Comparison of ENCODE assay signal across 8 mouse cellular contexts in genomic region chr2:126553291-126553639, GRCm38 (mm10). TPM values are rescaled to one million over a fixed set of nuclear protein-coding genes. Genes with fewer than 3 reads are reported as not detected.
DNase-seq lines count a peak whose midpoint lies in the region; ATAC-seq and TF ChIP-seq lines count a peak whose summit lies in the region.

No protein-coding gene starts in this region.

- peaks cover 42% of the 10 kb centered on the region for H3K27me3 ChIP-seq in lung, embryonic 15.5 days
- peaks cover 66% of the 10 kb centered on the region for H3K27me3 ChIP-seq in limb, embryonic 10.5 days (ENCODE audit: low read depth, poor library complexity, severe bottlenecking)
- no peaks in the 10 kb centered on the region for H3K27me3 ChIP-seq in small intestine, adult 2 months (ENCODE audit: control insufficient read depth, insufficient read depth, low read length)

- peak; percentile 4 for DNase-seq in adrenal gland, adult 2 months
- no peak for DNase-seq in adrenal gland, adult (ENCODE audit: inconsistent age in 2 of 2, low spot score in 1 of 2)
- no peak for DNase-seq in lung, adult 18-20 months
- no peak for DNase-seq in limb, embryonic 10.5 days (ENCODE audit: low spot score)
- no peak for DNase-seq in cerebellum, adult 11 months

- no peaks in the 10 kb centered on the region for H3K36me3 ChIP-seq in lung, embryonic 15.5 days
- no peaks in the 10 kb centered on the region for H3K36me3 ChIP-seq in limb, embryonic 10.5 days
- no peaks in the 10 kb centered on the region for H3K36me3 ChIP-seq in small intestine, adult 2 months (ENCODE audit: control insufficient read depth, insufficient read depth, low read length)

- H3K4me3 ChIP-seq in lung, embryonic 15.5 days, result peak overlapping the region; percentile 46
- peak overlapping the region; percentile 68 for H3K4me3 ChIP-seq in limb, embryonic 10.5 days
- peak overlapping the region; percentile 95 for H3K4me3 ChIP-seq in small intestine, adult 2 months (ENCODE audit: low read depth, low read length)

- no peak overlapping the region for H3K27ac ChIP-seq in lung, embryonic 15.5 days
- H3K27ac ChIP-seq in limb, embryonic 10.5 days, result peak overlapping the region; percentile 62; the same call in 1 of the 2 replicates
- H3K27ac ChIP-seq in small intestine, adult 2 months (ENCODE audit: insufficient read depth, low read depth, low read length), result peak overlapping the region; percentile 62

- TF ChIP-seq POLR2A in small intestine, adult 2 months (IDR thresholded peaks at IDR 0.05; ENCODE audit: low read depth, low read length), result no peak

- peak overlapping the region; percentile 27 for H3K9ac ChIP-seq in lung, embryonic 15.5 days

- H3K4me1 ChIP-seq in lung, embryonic 15.5 days, result peaks cover 16% of the 10 kb centered on the region
- H3K4me1 ChIP-seq in limb, embryonic 10.5 days, result peaks cover 16% of the 10 kb centered on the region
- peaks cover 23% of the 10 kb centered on the region for H3K4me1 ChIP-seq in small intestine, adult 2 months (ENCODE audit: control insufficient read depth, insufficient read depth, insufficient read length, low read length)

- 3% methylated on average over 26 of the region's 26 CpGs for WGBS in lung, embryonic 15.5 days
- 1% methylated on average over 26 of the region's 26 CpGs for WGBS in limb, embryonic 10.5 days
- 3% methylated on average over 26 of the region's 26 CpGs for WGBS in small intestine, adult 2 months

- peak overlapping the region; percentile 92 for H3K4me2 ChIP-seq in lung, embryonic 15.5 days

- ATAC-seq in lung, embryonic 15.5 days (ENCODE audit: borderline replicate concordance, extremely low read depth, low FRiP score, low TSS enrichment), result peak; percentile 27; the same call in 1 of the 2 replicates
- no peak for ATAC-seq in CD4-positive, CD25-positive, alpha-beta regulatory T cell, adult 4 months

- no peak for TF ChIP-seq CTCF in small intestine, adult 2 months (IDR thresholded peaks at IDR 0.05; ENCODE audit: extremely low read depth, insufficient read length, insufficient replicate concordance, low read depth, low read length)

- H3K9me3 ChIP-seq in lung, embryonic 15.5 days, result no peaks in the 10 kb centered on the region
- no peaks in the 10 kb centered on the region for H3K9me3 ChIP-seq in limb, embryonic 10.5 days (replicated peaks)

RNA-seq across cellular contexts. Expression of gene Slc27a2, which starts 1.1 kb away (rescaled TPM):
- 10 to 100 TPM; 19.8 to 62.9 TPM for total RNA-seq in adrenal gland, adult 2 months (2021)
- 20.4 and 29.0 TPM in 2 replicates for polyA plus RNA-seq in adrenal gland, adult 2 months (2012; rRNA removed)
- 1.3 and 1.5 TPM in 2 replicates for polyA plus RNA-seq in lung, embryonic 15.5 days (2015; fragmentation: Nextera tagmentation; extraction: Ambion mirVana)
- polyA plus RNA-seq in limb, embryonic 10.5 days (2016; fragmentation: Nextera tagmentation; extraction: Ambion mirVana), result 0.11 and 0.26 TPM in 2 replicates
- polyA plus RNA-seq in small intestine, adult 2 months (2012; rRNA removed), result 72.1 and 80.3 TPM in 2 replicates
- not detected for polyA plus RNA-seq in CD4-positive, CD25-positive, alpha-beta regulatory T cell, adult 4 months (2017; shearing (Covaris generic))

RNA-seq across cellular contexts. Expression of gene Atp8b4, which starts 52.8 kb away (rescaled TPM):
- total RNA-seq in adrenal gland, adult 2 months (2021), result 1 to 10 TPM in 1 of 2 experiments, under 1 TPM in 1; 0.98 to 1.1 TPM
- polyA plus RNA-seq in adrenal gland, adult 2 months (2012; rRNA removed), result 0.09 and 0.16 TPM in 2 replicates
- 0.78 and 1.2 TPM in 2 replicates for polyA plus RNA-seq in lung, embryonic 15.5 days (2015; fragmentation: Nextera tagmentation; extraction: Ambion mirVana)
- 0.03 and 0.08 TPM in 2 replicates for polyA plus RNA-seq in limb, embryonic 10.5 days (2016; fragmentation: Nextera tagmentation; extraction: Ambion mirVana)
- polyA plus RNA-seq in small intestine, adult 2 months (2012; rRNA removed), result 0.04 and 0.09 TPM in 2 replicates
- polyA plus RNA-seq in CD4-positive, CD25-positive, alpha-beta regulatory T cell, adult 4 months (2017; shearing (Covaris generic)), result under 1 TPM; 0.24 to 0.96 TPM
